Mouse (Mus musculus) neural tube, embryonic 15.5 days (tissue): ENCODE measurements at regions not wholly inside any gene's neighbourhood (a gene's known extent, or its start where the extent isn't known, plus 50 kb on each side); places are given as distances from the start of the nearest gene placed in this dataset.

Experiments used
- ATAC-seq: fragments of 200-750 bp; cut with Nextera tagmentation; 2 replicates; pipeline ENCODE4 v1.8.0; 2017; ENCODE audit warnings: mild to moderate bottlenecking, moderate TSS enrichment, moderate library complexity; ENCODE audit not compliant: low FRiP score
- H3K27ac ChIP-seq: fragments of 300-500 bp; sonication (generic); replicated peaks from 2 replicates; pipeline ENCODE4 v1.5.1; 2015; ENCODE audit warnings: mild to moderate bottlenecking, inconsistent platforms
- H3K27me3 ChIP-seq: fragments of 300-500 bp; sonication (generic); replicated peaks from 2 replicates; pipeline ENCODE4 v1.6.1; 2015; ENCODE audit warnings: inconsistent platforms
- H3K36me3 ChIP-seq: fragments of 300-500 bp; sonication (generic); 2 replicates; pipeline ENCODE4 v1.6.1; 2015; ENCODE audit warnings: inconsistent platforms
- H3K4me1 ChIP-seq: fragments of 300-500 bp; sonication (generic); 2 replicates; pipeline ENCODE4 v1.6.1; 2015; ENCODE audit warnings: inconsistent platforms
- H3K4me2 ChIP-seq: fragments of 300-500 bp; sonication (generic); 2 replicates; pipeline ENCODE4 v1.6.1; 2015; ENCODE audit warnings: inconsistent platforms, mild to moderate bottlenecking, moderate library complexity
- H3K4me3 ChIP-seq: fragments of 300-500 bp; sonication (generic); replicated peaks from 2 replicates; pipeline ENCODE4 v1.5.1; 2015; ENCODE audit warnings: mild to moderate bottlenecking, inconsistent platforms
- H3K9ac ChIP-seq: fragments of 300-500 bp; sonication (generic); replicated peaks from 2 replicates; pipeline ENCODE4 v1.6.1; 2015; ENCODE audit warnings: mild to moderate bottlenecking, inconsistent platforms
- H3K9me3 ChIP-seq: fragments of 300-500 bp; sonication (generic); replicated peaks from 2 replicates; pipeline ENCODE4 v1.6.1; 2016; ENCODE audit warnings: inconsistent platforms
- WGBS: fragments of 180-500 bp; shearing (Covaris S2); methylation state at CpG from one replicate; pipeline ENCODE4 v1.1.7; 2015; ENCODE audit warnings: mixed read lengths; 5-methylcytosine and 5-hydroxymethylcytosine counted together

DNA sequence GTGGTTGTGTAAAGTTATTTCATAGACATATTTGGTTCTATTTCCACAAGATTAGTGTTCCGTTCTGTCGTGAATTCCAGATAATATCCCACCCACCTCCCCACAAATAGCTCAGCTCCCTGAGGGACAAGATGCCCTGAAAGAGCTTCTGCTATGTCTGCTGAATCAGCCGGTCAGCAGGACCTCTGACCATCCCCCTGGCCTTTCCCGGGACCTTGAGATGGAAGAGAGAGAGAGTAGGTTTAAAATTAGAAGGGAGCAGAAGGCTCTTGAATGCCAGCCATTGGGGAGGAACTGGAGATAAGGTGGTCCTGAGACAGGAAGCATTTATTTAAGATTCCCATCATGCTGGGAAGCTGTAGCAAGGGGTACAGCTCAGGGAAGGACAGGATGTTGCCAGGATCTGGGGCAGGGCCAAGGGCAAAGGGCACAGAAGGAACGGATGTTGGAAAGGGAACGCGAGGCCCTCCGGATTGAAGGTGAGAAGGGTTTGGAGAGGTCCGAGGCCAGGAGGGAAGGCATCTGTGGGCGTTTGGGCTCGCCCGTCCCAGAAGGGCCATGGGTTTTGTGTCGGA is 344.7 kb upstream of the Tbx3 start:
- no peak overlapping the region for H3K4me3 ChIP-seq
- WGBS: 91% methylated on average over 13 of the region's 13 CpGs
- H3K9ac ChIP-seq: no peak overlapping the region
- no peaks in the 10 kb centered on the region for H3K4me1 ChIP-seq
- no peak overlapping the region for H3K4me2 ChIP-seq
- no peak overlapping the region for H3K27ac ChIP-seq
- H3K9me3 ChIP-seq: no peaks in the 10 kb centered on the region
- no peaks in the 10 kb centered on the region for H3K36me3 ChIP-seq
- no peaks in the 10 kb centered on the region for H3K27me3 ChIP-seq
- no peak for ATAC-seq

GRCm38 (mm10) chr5:119326895-119327294 is 343.6 kb upstream of the Tbx3 start:
- WGBS: 90% methylated on average over 8 of the region's 8 CpGs

GRCm38 (mm10) chr5:119328971-119329370 is 341.5 kb upstream of the Tbx3 start:
- H3K27ac ChIP-seq: no peak overlapping the region
- no peak for ATAC-seq
- H3K9ac ChIP-seq: no peak overlapping the region
- WGBS: 92% methylated on average over 7 of the region's 7 CpGs
- H3K36me3 ChIP-seq: no peaks in the 10 kb centered on the region
- H3K4me2 ChIP-seq: no peak overlapping the region
- H3K9me3 ChIP-seq: no peaks in the 10 kb centered on the region
- no peak overlapping the region for H3K4me3 ChIP-seq
- H3K4me1 ChIP-seq: no peaks in the 10 kb centered on the region
- H3K27me3 ChIP-seq: no peaks in the 10 kb centered on the region

More at GRCm38 (mm10) chr5:119326895-119327294, 343.6 kb upstream of the Tbx3 start:
- Histone ChIP-seq H3K9ac (no peak overlapping the region), H3K4me2 (no peak overlapping the region), H3K9me3 (no peaks in the 10 kb centered on the region), H3K4me1 (no peaks in the 10 kb centered on the region), H3K36me3 (no peaks in the 10 kb centered on the region), H3K4me3 (no peak overlapping the region), H3K27ac (no peak overlapping the region), H3K27me3 (no peaks in the 10 kb centered on the region)
- ATAC-seq: no peak

GRCm38 (mm10) chr5:119329371-119329770 is 341.1 kb upstream of the Tbx3 start:
- Histone ChIP-seq H3K9me3 (no peaks in the 10 kb centered on the region), H3K4me2 (no peak overlapping the region), H3K27me3 (no peaks in the 10 kb centered on the region), H3K4me1 (no peaks in the 10 kb centered on the region), H3K9ac (no peak overlapping the region), H3K4me3 (no peak overlapping the region), H3K36me3 (no peaks in the 10 kb centered on the region), H3K27ac (no peak overlapping the region)
- WGBS: 91% methylated on average over 10 of the region's 10 CpGs
- ATAC-seq: no peak

GRCm38 (mm10) chr5:119329860-119330259 is 340.6 kb upstream of the Tbx3 start:
- Histone ChIP-seq H3K27me3 (no peaks in the 10 kb centered on the region), H3K4me2 (no peak overlapping the region), H3K36me3 (no peaks in the 10 kb centered on the region), H3K4me1 (no peaks in the 10 kb centered on the region), H3K9me3 (no peaks in the 10 kb centered on the region), H3K27ac (no peak overlapping the region), H3K9ac (no peak overlapping the region), H3K4me3 (no peak overlapping the region)
- 75% methylated on average over 6 of the region's 6 CpGs for WGBS
- ATAC-seq: no peak

DNA sequence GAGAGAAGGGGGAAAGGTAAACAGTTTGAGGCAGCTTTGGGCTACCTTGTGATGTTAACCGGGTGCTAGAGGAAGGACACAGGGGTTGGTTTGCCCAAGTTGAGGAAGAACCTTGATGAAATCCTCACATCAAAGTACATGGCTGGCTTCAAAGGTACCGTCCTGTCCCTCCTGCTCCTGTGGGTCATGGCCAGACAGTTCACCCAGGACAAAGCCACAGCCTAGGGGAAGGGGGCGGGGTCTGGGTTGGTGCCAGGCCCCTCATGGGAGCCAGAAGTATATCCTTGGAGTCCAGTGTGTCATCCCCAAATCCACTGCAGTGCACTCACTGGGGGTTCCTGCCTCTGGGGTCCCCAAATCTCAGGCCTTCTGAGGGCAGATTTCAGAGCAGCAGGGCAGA is 339.0 kb upstream of the Tbx3 start:
- WGBS: 67% methylated on average over 3 of the region's 3 CpGs
- Histone ChIP-seq H3K9ac (no peak overlapping the region), H3K4me2 (no peak overlapping the region), H3K36me3 (no peaks in the 10 kb centered on the region), H3K4me3 (no peak overlapping the region), H3K9me3 (no peaks in the 10 kb centered on the region), H3K4me1 (no peaks in the 10 kb centered on the region), H3K27ac (no peak overlapping the region), H3K27me3 (no peaks in the 10 kb centered on the region)
- ATAC-seq: no peak

GRCm38 (mm10) chr5:119332621-119333020 is 337.8 kb upstream of the Tbx3 start:
- no peak overlapping the region for H3K4me2 ChIP-seq
- WGBS: 65% methylated on average over 7 of the region's 7 CpGs
- no peak for ATAC-seq
- no peak overlapping the region for H3K27ac ChIP-seq
- H3K9me3 ChIP-seq: no peaks in the 10 kb centered on the region
- H3K4me3 ChIP-seq: no peak overlapping the region
- H3K4me1 ChIP-seq: no peaks in the 10 kb centered on the region
- no peaks in the 10 kb centered on the region for H3K36me3 ChIP-seq
- H3K9ac ChIP-seq: no peak overlapping the region
- H3K27me3 ChIP-seq: no peaks in the 10 kb centered on the region

DNA sequence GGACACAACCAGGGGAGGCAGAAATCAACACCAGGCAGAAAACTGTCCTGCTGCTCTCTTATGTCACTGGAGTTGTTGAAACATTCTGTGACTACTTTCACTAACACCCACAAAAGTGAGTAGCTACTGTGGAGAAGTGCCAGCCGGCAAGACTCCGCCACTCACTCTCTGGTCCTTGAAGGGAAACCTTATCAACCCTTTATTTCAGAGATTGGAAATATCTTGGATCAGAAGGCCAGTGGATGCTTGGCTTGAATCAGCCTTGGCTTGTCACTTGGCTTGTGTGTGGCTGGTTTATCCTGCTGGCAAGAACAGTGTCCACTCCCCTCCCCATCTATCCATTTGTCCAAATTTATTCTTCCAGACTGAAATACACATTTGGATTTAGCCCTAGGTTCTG is 335.3 kb upstream of the Tbx3 start:
- WGBS: 97% methylated on average over 2 of the region's 2 CpGs
- no peak overlapping the region for H3K4me2 ChIP-seq
- no peak for ATAC-seq
- no peaks in the 10 kb centered on the region for H3K27me3 ChIP-seq
- H3K27ac ChIP-seq: no peak overlapping the region
- no peak overlapping the region for H3K9ac ChIP-seq
- no peaks in the 10 kb centered on the region for H3K36me3 ChIP-seq
- H3K9me3 ChIP-seq: no peaks in the 10 kb centered on the region
- no peak overlapping the region for H3K4me3 ChIP-seq
- no peaks in the 10 kb centered on the region for H3K4me1 ChIP-seq

GRCm38 (mm10) chr5:119335979-119336378 is 334.5 kb upstream of the Tbx3 start:
- Histone ChIP-seq H3K4me3 (no peak overlapping the region), H3K27ac (no peak overlapping the region), H3K36me3 (no peaks in the 10 kb centered on the region), H3K9me3 (no peaks in the 10 kb centered on the region), H3K4me2 (no peak overlapping the region), H3K4me1 (no peaks in the 10 kb centered on the region), H3K9ac (no peak overlapping the region), H3K27me3 (no peaks in the 10 kb centered on the region)
- WGBS: 84% methylated on average over 6 of the region's 6 CpGs
- no peak for ATAC-seq

- H3K9me3 ChIP-seq: no peaks in the 10 kb centered on the region
- H3K4me2 ChIP-seq: no peak overlapping the region
- H3K27me3 ChIP-seq: no peaks in the 10 kb centered on the region
- WGBS: 93% methylated on average over 4 of the region's 4 CpGs
- ATAC-seq: no peak
- H3K4me3 ChIP-seq: no peak overlapping the region
- no peak overlapping the region for H3K27ac ChIP-seq
- H3K4me1 ChIP-seq: no peaks in the 10 kb centered on the region
- H3K9ac ChIP-seq: no peak overlapping the region
- H3K36me3 ChIP-seq: no peaks in the 10 kb centered on the region
Observed at GRCm38 (mm10) chr5:119337739-119338138, 332.7 kb upstream of the Tbx3 start.

DNA sequence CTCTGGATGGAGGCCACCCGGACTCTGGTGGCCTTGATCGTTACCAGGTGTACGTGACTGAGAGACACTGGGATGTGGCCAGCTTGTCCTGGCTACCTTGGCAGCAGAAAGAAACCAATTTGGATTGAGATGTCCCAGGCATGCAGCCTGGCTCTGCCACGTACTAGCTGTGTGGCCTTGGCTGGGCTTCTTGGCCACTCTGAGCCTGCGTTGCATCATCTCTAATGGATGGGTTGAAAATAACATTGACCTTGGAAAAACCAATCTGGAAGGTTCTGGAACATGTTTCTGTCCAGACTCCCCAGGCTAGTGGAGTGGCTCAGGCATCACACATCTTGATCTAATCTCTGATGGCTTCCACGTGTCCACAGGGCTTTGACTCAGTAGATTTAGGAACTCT is 331.8 kb upstream of the Tbx3 start:
- Histone ChIP-seq H3K36me3 (no peaks in the 10 kb centered on the region), H3K4me2 (no peak overlapping the region), H3K27me3 (no peaks in the 10 kb centered on the region), H3K4me3 (no peak overlapping the region), H3K9me3 (no peaks in the 10 kb centered on the region), H3K4me1 (no peaks in the 10 kb centered on the region), H3K9ac (no peak overlapping the region), H3K27ac (no peak overlapping the region)
- no peak for ATAC-seq
- 91% methylated on average over 6 of the region's 6 CpGs for WGBS

- H3K9me3 ChIP-seq: no peaks in the 10 kb centered on the region
- no peak overlapping the region for H3K27ac ChIP-seq
- no peak overlapping the region for H3K9ac ChIP-seq
- H3K36me3 ChIP-seq: no peaks in the 10 kb centered on the region
- no peak overlapping the region for H3K4me3 ChIP-seq
- H3K27me3 ChIP-seq: no peaks in the 10 kb centered on the region
- H3K4me2 ChIP-seq: no peak overlapping the region
- no peak for ATAC-seq
- 39% methylated on average over 4 of the region's 4 CpGs for WGBS
- H3K4me1 ChIP-seq: 0 out of 2 replicates have a peak, but pooled peaks cover 3% of the 10 kb centered on the region
Observed at GRCm38 (mm10) chr5:119348303-119348702, 322.2 kb upstream of the Tbx3 start.

DNA sequence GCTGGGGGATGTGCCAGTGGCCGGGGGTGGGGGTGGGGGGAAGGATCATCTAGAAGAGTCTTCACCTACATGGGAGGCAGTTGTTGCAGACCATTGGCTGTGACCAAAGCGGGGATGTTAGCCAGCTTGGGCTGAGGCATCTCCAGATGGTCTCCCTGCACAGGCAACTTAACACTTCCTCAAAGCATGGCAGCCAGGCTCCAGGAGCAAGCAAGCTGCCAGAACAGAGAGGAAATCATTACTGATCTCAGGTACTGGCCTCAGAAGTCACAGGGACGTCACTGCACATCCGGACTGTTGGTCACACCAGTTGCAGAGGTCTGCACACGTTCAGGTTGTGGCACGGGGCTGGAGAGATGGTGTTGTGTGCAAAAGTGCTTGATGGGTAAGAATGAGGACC is 321.1 kb upstream of the Tbx3 start:
- no peak overlapping the region for H3K27ac ChIP-seq
- H3K9me3 ChIP-seq: no peaks in the 10 kb centered on the region
- 90% methylated on average over 6 of the region's 6 CpGs for whole genome bisulfite sequencing

More for the DNA sequence above, 321.1 kb upstream of the Tbx3 start:
- H3K4me1 ChIP-seq: 0 out of 2 replicates have a peak, but pooled peaks cover 3% of the 10 kb centered on the region
- H3K36me3 ChIP-seq: no peaks in the 10 kb centered on the region
- no peak overlapping the region for H3K9ac ChIP-seq
- H3K4me2 ChIP-seq: no peak overlapping the region
- no peak overlapping the region for H3K4me3 ChIP-seq
- H3K27me3 ChIP-seq: no peaks in the 10 kb centered on the region
- ATAC-seq: no peak
